Mouse (Mus musculus) lung, embryonic 16.5 days (tissue): ENCODE measurements around the gene Asb15. TPM values are rescaled to one million over a fixed set of nuclear protein-coding genes. Genes with fewer than 3 reads are reported as not detected.
A peak's percentile ranks its signal among the peaks of the same experiment; 100 is the strongest.

Experiments
- ATAC-seq: fragments of 200-750 bp; cut with Nextera tagmentation; 2 replicates; pipeline ENCODE4 v1.8.0; 2017; ENCODE audit warnings: low read depth, mild to moderate bottlenecking, moderate library complexity
- H3K27ac ChIP-seq: fragments of 300-500 bp; sonication (generic); 2 replicates; pipeline ENCODE4 v1.5.1; 2014; ENCODE audit warnings: mild to moderate bottlenecking, control low read depth, low read length
- H3K27me3 ChIP-seq: fragments of 300-500 bp; sonication (generic); 2 replicates; pipeline ENCODE4 v1.6.1; 2014; ENCODE audit warnings: low read depth, low read length, mixed read lengths; ENCODE audit not compliant: control insufficient read depth, insufficient read depth
- H3K36me3 ChIP-seq: fragments of 300-500 bp; sonication (generic); 2 replicates; pipeline ENCODE4 v1.6.1; 2014; ENCODE audit warnings: low read length; ENCODE audit not compliant: control insufficient read depth, insufficient read depth
- H3K4me1 ChIP-seq: fragments of 300-500 bp; sonication (generic); replicated peaks from 2 replicates; pipeline ENCODE4 v1.6.1; 2014; ENCODE audit warnings: low read length, mixed read lengths; ENCODE audit not compliant: control insufficient read depth, insufficient read depth
- H3K4me2 ChIP-seq: fragments of 300-500 bp; sonication (generic); 2 replicates; pipeline ENCODE4 v1.6.1; 2014; ENCODE audit warnings: low read depth, low read length, control low read depth
- H3K4me3 ChIP-seq: fragments of 300-500 bp; sonication (generic); 2 replicates; pipeline ENCODE4 v1.5.1; 2014; ENCODE audit warnings: mild to moderate bottlenecking, low read length, control low read depth
- H3K9ac ChIP-seq: fragments of 300-500 bp; sonication (generic); 2 replicates; pipeline ENCODE4 v1.6.1; 2014; ENCODE audit warnings: low read length, control low read depth
- H3K9me3 ChIP-seq: fragments of 300-500 bp; sonication (generic); 2 replicates; pipeline ENCODE4 v1.6.1; 2016; ENCODE audit warnings: low read length; ENCODE audit not compliant: control insufficient read depth
- WGBS: fragments of 180-500 bp; shearing (Covaris S2); extraction: QIAGEN DNeasy Blood & Tissue Kit; methylation state at CpG from one replicate; pipeline ENCODE4 v1.1.7; 2014; 5-methylcytosine and 5-hydroxymethylcytosine counted together
- polyA plus RNA-seq: library from polyadenylated mRNA; unstranded; fragments of >200 nt; fragmentation: Nextera tagmentation; extraction: Ambion mirVana; gene quantifications from 2 replicates; pipeline ENCODE4 v1.2.1, GENCODE M21; 2015

The Asb15 gene
- polyA plus RNA-seq, 1 experiment from 2014 or later = 0.11 TPM

DNA sequence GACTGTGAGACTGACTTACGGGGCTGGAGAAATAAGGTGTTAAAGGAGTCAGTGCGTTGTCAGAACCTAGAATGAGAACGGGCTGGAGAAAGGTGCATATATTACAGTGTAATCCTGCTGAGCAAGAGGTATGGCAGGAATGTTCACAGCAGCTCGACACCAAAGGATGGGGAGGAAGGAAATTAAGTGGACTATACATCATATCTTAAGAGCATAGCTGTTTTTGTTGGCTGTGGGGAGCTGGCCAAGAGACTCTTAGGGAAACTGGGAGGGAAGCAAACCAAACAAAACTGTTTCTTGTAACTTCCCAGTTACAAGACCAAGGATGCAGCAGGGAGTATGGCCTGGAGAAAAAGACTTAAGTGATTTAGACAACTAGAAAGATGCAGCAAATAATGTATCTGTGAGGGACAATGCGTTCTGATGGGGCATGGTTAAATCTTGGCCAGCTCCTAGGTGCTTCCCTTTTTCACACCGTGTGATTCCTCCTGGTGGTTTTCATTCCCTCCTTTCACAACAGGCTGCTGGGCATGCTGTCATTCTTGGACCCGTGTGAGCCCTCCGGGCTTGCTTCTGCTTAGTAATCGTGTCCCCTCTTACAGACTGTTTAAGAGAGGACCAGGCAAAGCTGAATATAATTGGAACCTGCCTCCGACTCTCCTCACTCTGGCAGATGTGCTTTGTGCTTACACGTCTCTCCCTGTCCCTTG is 2.9 kb downstream of the Asb15 start:
- no peak for ATAC-seq

DNA sequence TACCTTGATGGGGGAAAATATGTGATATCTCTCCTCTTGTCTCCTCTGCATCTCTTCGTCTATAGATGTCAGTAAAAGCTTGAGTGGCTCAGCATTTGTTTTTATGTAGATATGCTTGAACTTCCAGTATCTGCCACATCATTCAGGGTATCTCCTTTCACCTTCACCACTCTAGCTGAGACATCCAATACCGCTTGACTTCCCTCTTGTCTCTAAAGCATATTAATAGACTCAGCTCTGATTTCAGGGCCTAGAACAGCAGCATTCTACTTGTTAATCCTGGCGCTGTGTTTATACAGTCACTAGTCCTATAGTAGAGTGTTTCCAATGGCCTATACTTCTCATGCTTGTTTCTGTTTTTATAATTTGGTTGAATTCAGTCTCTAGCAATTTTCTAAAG is 4.9 kb downstream of the Asb15 start:
- H3K27ac ChIP-seq = no peak overlapping the region
- WGBS = 70% methylated on average over 3 of the region's 3 CpGs
- ATAC-seq = no peak

More for the DNA sequence above, 2.9 kb downstream of the Asb15 start:
- no peak overlapping the region; the same call in 1 of the 2 replicates for H3K27ac ChIP-seq
- WGBS = 40% methylated on average over 11 of the region's 11 CpGs
- H3K4me1 ChIP-seq = peaks cover 22% of the 10 kb centered on the region
- H3K36me3 ChIP-seq = no peaks in the 10 kb centered on the region
- no peaks in the 10 kb centered on the region for H3K9me3 ChIP-seq
- H3K4me2 ChIP-seq = peak overlapping the region; percentile 51
- H3K9ac ChIP-seq = peak overlapping the region; percentile 17; the same call in 1 of the 2 replicates
- peak overlapping the region; percentile 30 for H3K4me3 ChIP-seq
- no peaks in the 10 kb centered on the region for H3K27me3 ChIP-seq

GRCm38 (mm10) chr6:24538435-24538834 is 10.5 kb downstream of the Asb15 start:
- Histone ChIP-seq H3K36me3 (no peaks in the 10 kb centered on the region), H3K4me3 (no peak overlapping the region), H3K9ac (no peak overlapping the region), H3K9me3 (no peaks in the 10 kb centered on the region), H3K27me3 (no peaks in the 10 kb centered on the region), H3K4me1 (no peaks in the 10 kb centered on the region; the same call in 1 of the 2 replicates), H3K4me2 (no peak overlapping the region), H3K27ac (no peak overlapping the region)
- WGBS = 81% methylated on average over 3 of the region's 3 CpGs
- ATAC-seq = no peak

More for the DNA sequence above, 4.9 kb downstream of the Asb15 start:
- H3K4me1 ChIP-seq = peaks cover 16% of the 10 kb centered on the region
- no peaks in the 10 kb centered on the region for H3K27me3 ChIP-seq
- no peak overlapping the region for H3K9ac ChIP-seq
- no peaks in the 10 kb centered on the region for H3K9me3 ChIP-seq
- no peak overlapping the region for H3K4me2 ChIP-seq
- no peaks in the 10 kb centered on the region for H3K36me3 ChIP-seq
- H3K4me3 ChIP-seq = no peak overlapping the region

DNA sequence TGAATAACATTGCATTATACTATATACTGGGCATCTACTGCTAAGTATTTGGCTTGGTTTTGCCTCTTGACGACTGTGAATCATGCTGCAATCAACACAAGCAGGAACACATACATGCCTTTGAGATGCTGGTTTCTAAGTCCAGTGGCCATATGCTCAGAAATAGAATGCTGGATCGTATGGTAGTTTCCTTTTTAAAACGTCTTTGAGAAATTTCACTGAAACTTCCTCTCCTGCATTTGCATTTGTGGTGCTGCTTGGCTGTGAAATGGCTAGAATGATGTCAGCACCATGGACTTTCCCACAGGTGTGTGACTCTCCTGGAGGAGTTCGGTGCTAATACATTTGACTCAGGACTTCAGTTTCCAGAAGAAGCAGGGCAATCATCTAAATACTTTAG is 12.2 kb downstream of the Asb15 start:
- Histone ChIP-seq H3K4me1 (no peaks in the 10 kb centered on the region; the same call in 1 of the 2 replicates), H3K27me3 (no peaks in the 10 kb centered on the region), H3K4me2 (no peak overlapping the region), H3K4me3 (no peak overlapping the region), H3K9me3 (no peaks in the 10 kb centered on the region), H3K27ac (no peak overlapping the region), H3K36me3 (no peaks in the 10 kb centered on the region), H3K9ac (no peak overlapping the region)
- WGBS = 63% methylated on average over 4 of the region's 4 CpGs
- no peak for ATAC-seq

- H3K4me3 ChIP-seq = no peak overlapping the region
- peak; percentile 68; the same call in 1 of the 2 replicates for ATAC-seq
- no peaks in the 10 kb centered on the region for H3K36me3 ChIP-seq
- H3K4me2 ChIP-seq = no peak overlapping the region
- H3K4me1 ChIP-seq = no peaks in the 10 kb centered on the region; the same call in 1 of the 2 replicates
- H3K27me3 ChIP-seq = no peaks in the 10 kb centered on the region
- H3K27ac ChIP-seq = no peak overlapping the region
- no peaks in the 10 kb centered on the region for H3K9me3 ChIP-seq
- H3K9ac ChIP-seq = no peak overlapping the region
Observed at GRCm38 (mm10) chr6:24542393-24542792, 14.4 kb downstream of the Asb15 start.

DNA sequence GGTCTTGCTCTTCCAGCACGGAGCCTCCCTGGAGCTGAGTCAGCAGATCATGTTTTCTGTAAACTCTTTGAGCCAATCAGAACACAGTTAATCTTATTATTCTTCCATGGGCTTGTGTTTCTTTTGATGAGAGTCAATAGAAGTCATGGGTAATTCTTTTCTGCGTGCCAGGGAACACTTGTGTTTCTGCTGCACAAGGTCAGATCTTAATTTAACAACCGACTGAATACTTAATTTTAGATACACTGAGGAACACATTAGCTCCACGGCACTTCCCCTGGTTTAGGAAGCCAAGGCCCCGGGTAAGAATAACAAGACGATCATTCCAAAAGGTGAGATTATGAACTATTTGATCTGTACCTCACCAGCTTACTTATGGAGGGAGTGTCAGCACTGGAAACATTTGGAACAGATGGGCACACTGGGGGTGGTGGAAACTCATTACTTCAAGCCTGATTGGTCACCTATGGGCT is 15.2 kb downstream of the Asb15 start:
- no peak overlapping the region for H3K4me2 ChIP-seq
- H3K27ac ChIP-seq = no peak overlapping the region
- no peaks in the 10 kb centered on the region for H3K9me3 ChIP-seq
- no peaks in the 10 kb centered on the region for H3K27me3 ChIP-seq
- H3K9ac ChIP-seq = no peak overlapping the region
- H3K4me1 ChIP-seq = no peaks in the 10 kb centered on the region; the same call in 1 of the 2 replicates
- no peak for ATAC-seq
- H3K4me3 ChIP-seq = no peak overlapping the region
- H3K36me3 ChIP-seq = no peaks in the 10 kb centered on the region
- 48% methylated on average over 6 of the region's 6 CpGs for WGBS

DNA sequence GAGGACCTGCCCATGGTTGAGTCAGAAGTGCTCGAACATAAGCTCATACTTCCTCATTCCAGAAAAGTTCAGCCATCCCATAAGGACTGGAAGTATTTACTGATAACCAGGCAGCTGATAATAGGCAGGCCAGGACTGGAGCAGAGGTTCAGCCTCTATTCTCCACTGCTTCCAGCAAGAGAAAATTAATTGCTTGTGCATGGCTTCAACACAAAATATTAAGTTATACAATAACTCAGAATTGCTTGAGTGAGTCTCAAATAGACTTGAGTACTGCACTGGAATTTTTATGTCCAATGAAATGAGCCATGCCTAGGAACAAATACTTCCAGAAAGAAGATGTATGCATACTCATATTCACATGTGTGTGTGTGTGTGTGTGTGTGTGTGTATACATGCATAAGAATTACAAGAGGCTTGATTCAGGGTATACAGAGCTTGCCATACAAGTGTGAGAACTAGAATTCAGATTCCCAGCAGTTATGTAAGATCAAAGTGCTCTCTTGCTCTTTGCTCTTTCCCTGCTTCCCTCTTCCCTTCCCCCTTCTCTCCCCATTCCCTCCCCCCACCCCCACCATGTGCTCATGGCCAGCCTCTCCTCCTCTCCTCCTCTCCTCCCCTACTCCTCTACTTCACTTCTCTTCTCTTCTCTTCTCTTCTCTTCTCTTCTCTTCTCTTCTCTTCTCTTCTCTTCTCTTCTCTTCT is 18.9 kb downstream of the Asb15 start:
- peak; percentile 74 for ATAC-seq
- H3K9ac ChIP-seq = no peak overlapping the region
- H3K9me3 ChIP-seq = no peaks in the 10 kb centered on the region; the same call in 1 of the 2 replicates
- no peaks in the 10 kb centered on the region for H3K36me3 ChIP-seq
- no peaks in the 10 kb centered on the region; the same call in 1 of the 2 replicates for H3K4me1 ChIP-seq
- peak overlapping the region; percentile 46 for H3K27ac ChIP-seq
- H3K4me3 ChIP-seq = no peak overlapping the region
- WGBS = 41% methylated on average over 1 of the region's 1 CpGs
- H3K27me3 ChIP-seq = no peaks in the 10 kb centered on the region
- H3K4me2 ChIP-seq = no peak overlapping the region

- H3K36me3 ChIP-seq = no peaks in the 10 kb centered on the region
- H3K27ac ChIP-seq = no peak overlapping the region
- ATAC-seq = no peak
- H3K9me3 ChIP-seq = no peaks in the 10 kb centered on the region; the same call in 1 of the 2 replicates
- WGBS = 85% methylated on average over 2 of the region's 2 CpGs
- no peak overlapping the region for H3K4me2 ChIP-seq
- H3K4me1 ChIP-seq = peaks cover 13% of the 10 kb centered on the region
- H3K9ac ChIP-seq = no peak overlapping the region
- no peak overlapping the region for H3K4me3 ChIP-seq
- H3K27me3 ChIP-seq = no peaks in the 10 kb centered on the region
Observed at GRCm38 (mm10) chr6:24549801-24550200, 21.9 kb downstream of the Asb15 start.

GRCm38 (mm10) chr6:24552046-24552445 is 24.1 kb downstream of the Asb15 start:
- no peaks in the 10 kb centered on the region for H3K36me3 ChIP-seq
- no peak overlapping the region for H3K27ac ChIP-seq
- no peak for ATAC-seq
- H3K4me3 ChIP-seq = no peak overlapping the region
- H3K9ac ChIP-seq = no peak overlapping the region
- H3K27me3 ChIP-seq = no peaks in the 10 kb centered on the region
- H3K9me3 ChIP-seq = no peaks in the 10 kb centered on the region; the same call in 1 of the 2 replicates
- 0 out of 2 replicates have a peak overlapping the region, but pooled peaks have one; percentile 14 for H3K4me2 ChIP-seq
- H3K4me1 ChIP-seq = peaks cover 17% of the 10 kb centered on the region
- 27% methylated on average over 7 of the region's 7 CpGs for WGBS
